Comparison of ENCODE assay signal across 11 mouse cellular contexts in the genomic region with DNA sequence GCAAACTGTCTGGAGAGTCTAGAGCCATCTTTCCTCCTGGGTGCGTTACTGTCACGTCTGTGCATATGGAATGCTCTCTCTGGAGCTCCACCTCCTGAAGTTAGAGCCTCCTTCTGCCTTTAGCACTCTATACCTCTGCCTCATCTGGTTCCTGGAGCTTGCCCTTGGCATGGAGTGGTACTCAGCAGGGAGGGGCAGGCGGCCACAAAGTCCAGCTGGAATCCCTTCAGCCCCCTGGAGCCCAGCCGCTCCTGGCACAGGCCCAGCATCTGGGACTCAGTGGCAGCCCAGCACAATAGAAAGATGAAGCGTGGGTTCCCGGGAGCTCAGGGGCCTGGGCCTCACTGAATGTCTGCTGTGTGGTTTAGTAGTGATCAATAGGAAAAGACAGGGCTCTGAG.
DNase-seq lines count a peak whose midpoint lies in the region; ATAC-seq lines count a peak whose summit lies in the region.
"Had no signal": no experiment of that assay in that cellular context is flagged by ENCODE, and none has a peak within 500 bp of the region (broad histone marks: within the 10 kb centered on the region; RNA-seq: fewer than 3 reads in every experiment).

No protein-coding gene starts in this region.

- no peak overlapping the region for H3K4me3 ChIP-seq in forebrain, embryonic 10.5 days
- no peak overlapping the region for H3K4me3 ChIP-seq in hindbrain, embryonic 16.5 days (ENCODE audit: low read length)
- no peak overlapping the region for H3K4me3 ChIP-seq in neural tube, embryonic 12.5 days
- H3K4me3 ChIP-seq: limb, embryonic 12.5 days had no signal

- peak overlapping the region; percentile 63; the same call in 1 of the 2 replicates for H3K27ac ChIP-seq in forebrain, embryonic 10.5 days
- H3K27ac ChIP-seq in hindbrain, embryonic 16.5 days (ENCODE audit: low read depth, low read length), result peak overlapping the region; percentile 60
- peak overlapping the region; percentile 43; the same call in 1 of the 2 replicates for H3K27ac ChIP-seq in neural tube, embryonic 12.5 days
- H3K27ac ChIP-seq: limb, embryonic 12.5 days had no signal

- intact Hi-C loops in left cerebral cortex, postnatal 10 days (cut with DNase I), result no loop called here
- intact Hi-C loops in left cerebral cortex, postnatal 36 days (cut with DNase I), result no loop called here

- H3K4me2 ChIP-seq in hindbrain, embryonic 16.5 days (ENCODE audit: low read length), result no peak overlapping the region
- H3K4me2 ChIP-seq in neural tube, embryonic 12.5 days (replicated peaks), result no peak overlapping the region
- H3K4me2 ChIP-seq: limb, embryonic 12.5 days had no signal

- H3K27me3 ChIP-seq in forebrain, embryonic 10.5 days (ENCODE audit: poor library complexity, severe bottlenecking), result peaks cover 74% of the 10 kb centered on the region
- no peaks in the 10 kb centered on the region; the same call in 1 of the 2 replicates for H3K27me3 ChIP-seq in hindbrain, embryonic 16.5 days (replicated peaks; ENCODE audit: control insufficient read depth, insufficient read depth, low read length)
- no peaks in the 10 kb centered on the region for H3K27me3 ChIP-seq in neural tube, embryonic 12.5 days (replicated peaks)
- H3K27me3 ChIP-seq: Patski had no signal

- DNase-seq in left cerebral cortex, postnatal 10 days (ENCODE audit: extremely low spot score in 1 of 2, low spot score in 2 of 2), result peak; percentile 49 to 63
- no peak for DNase-seq in left cerebral cortex, postnatal 36 days (ENCODE audit: low spot score in 2 of 2)
- no peak for DNase-seq in forebrain, embryonic 10.5 days (ENCODE audit: extremely low spot score, low spot score)
- no peak for DNase-seq in thymus, postnatal 25 days
- DNase-seq in spleen, postnatal 14 days (ENCODE audit: low spot score in 2 of 2), result no peak
- DNase-seq in T-cell, adult 2 months (ENCODE audit: low spot score), result no peak
- DNase-seq: cerebellum, adult 11 months had no signal

- peak; percentile 60 for ATAC-seq in hindbrain, embryonic 16.5 days
- ATAC-seq in neural tube, embryonic 12.5 days (ENCODE audit: low FRiP score, low read depth), result peak; percentile 32
- ATAC-seq: Patski had no signal

- 75% methylated on average over 6 of the region's 6 CpGs for WGBS in forebrain, embryonic 10.5 days
- 19% methylated on average over 6 of the region's 6 CpGs for WGBS in hindbrain, embryonic 16.5 days
- 31% methylated on average over 6 of the region's 6 CpGs for WGBS in neural tube, embryonic 12.5 days

- H3K9ac ChIP-seq in hindbrain, embryonic 16.5 days (ENCODE audit: low read depth, low read length), result peak overlapping the region; percentile 41; the same call in 1 of the 2 replicates
- no peak overlapping the region; the same call in 1 of the 2 replicates for H3K9ac ChIP-seq in neural tube, embryonic 12.5 days
- H3K9ac ChIP-seq: limb, embryonic 12.5 days had no signal

- peaks cover 82% of the 10 kb centered on the region for H3K4me1 ChIP-seq in forebrain, embryonic 10.5 days
- peaks cover 47% of the 10 kb centered on the region for H3K4me1 ChIP-seq in hindbrain, embryonic 16.5 days (ENCODE audit: control insufficient read depth, insufficient read depth, low read depth, low read length)
- peaks cover 75% of the 10 kb centered on the region for H3K4me1 ChIP-seq in neural tube, embryonic 12.5 days

- no peaks in the 10 kb centered on the region for H3K36me3 ChIP-seq in forebrain, embryonic 10.5 days (replicated peaks)
- H3K36me3 ChIP-seq in hindbrain, embryonic 16.5 days (ENCODE audit: control insufficient read depth, insufficient read depth, low read length), result no peaks in the 10 kb centered on the region
- H3K36me3 ChIP-seq in neural tube, embryonic 12.5 days, result no peaks in the 10 kb centered on the region
- H3K36me3 ChIP-seq: limb, embryonic 12.5 days had no signal

- H3K9me3 ChIP-seq in forebrain, embryonic 10.5 days, result no peaks in the 10 kb centered on the region; the same call in 1 of the 2 replicates
- H3K9me3 ChIP-seq in hindbrain, embryonic 16.5 days (ENCODE audit: control insufficient read depth, low read length), result no peaks in the 10 kb centered on the region
- H3K9me3 ChIP-seq in neural tube, embryonic 12.5 days, result peaks cover 2% of the 10 kb centered on the region; the same call in 1 of the 2 replicates

Comparison
In these comparisons a context has a peak if more than half of its experiments do, and no peak if none do; other contexts are left out.
1. DNase-seq: peak in left cerebral cortex, postnatal 10 days (2 of 2); none in left cerebral cortex, postnatal 36 days (0 of 2), forebrain, embryonic 10.5 days (single experiment), thymus, postnatal 25 days (single experiment), spleen, postnatal 14 days (0 of 2) and T-cell, adult 2 months (single experiment).
2. Peak in every context shown above with its lines, with median percentiles within 50 percentile points of each other: H3K27ac ChIP-seq.